Mouse (Mus musculus): ENCODE results near the gene Adarb1. TPM values are rescaled to one million over a fixed set of nuclear protein-coding genes. Genes with fewer than 3 reads are reported as not detected.
"Not testable (repeated sequence)": the region's sequence is repeated elsewhere in the genome, so short reads cannot be mapped to it uniquely, and the experiment has no call there.

The Adarb1 gene
- polyA plus RNA-seq, 1 experiment from 2014 or later = 20.6 TPM

- WGBS = 17% methylated on average over 6 of the region's 6 CpGs
Measured at GRCm38 (mm10) chr10:77282822-77283221, 135.2 kb downstream of the Adarb1 start.

DNA sequence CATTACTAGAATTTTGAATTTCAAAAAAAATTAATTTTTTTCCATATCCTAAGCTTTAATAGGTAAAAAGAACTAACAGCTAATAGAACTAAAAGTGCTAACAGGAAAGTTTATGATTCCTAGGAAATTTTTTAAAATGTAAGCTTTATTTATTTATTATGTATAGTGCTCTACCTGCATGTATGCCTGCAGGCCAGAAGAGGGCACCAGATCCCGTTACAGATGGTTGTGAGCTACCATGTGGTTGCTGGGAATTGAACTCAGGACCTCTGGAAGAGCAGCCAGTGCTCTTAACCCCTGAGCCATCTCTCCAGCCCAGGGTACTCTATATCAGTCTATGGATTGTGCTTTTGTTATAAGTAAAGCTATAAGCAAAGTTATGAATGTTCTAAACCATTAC, 136.0 kb downstream of the Adarb1 start:
- not testable (repeated sequence) for H3K4me1 ChIP-seq (ENCODE audit: control insufficient read depth, insufficient read depth, low read depth, low read length); H3K27ac ChIP-seq (ENCODE audit: low read depth, low read length); H3K4me3 ChIP-seq (ENCODE audit: low read length); H3K9ac ChIP-seq (ENCODE audit: low read depth, low read length); H3K36me3 ChIP-seq (ENCODE audit: control insufficient read depth, insufficient read depth, low read length); H3K9me3 ChIP-seq (ENCODE audit: control insufficient read depth, low read length); H3K4me2 ChIP-seq (ENCODE audit: low read length); ATAC-seq; H3K27me3 ChIP-seq (replicated peaks; ENCODE audit: control insufficient read depth, insufficient read depth, low read length)
- 85% methylated on average over 1 of the region's 1 CpGs for WGBS

More at GRCm38 (mm10) chr10:77282822-77283221, 135.2 kb downstream of the Adarb1 start:
- H3K4me2 ChIP-seq (ENCODE audit: low read length) = no peak overlapping the region
- H3K36me3 ChIP-seq (ENCODE audit: control insufficient read depth, insufficient read depth, low read length) = no peaks in the 10 kb centered on the region
- ATAC-seq = peak; percentile 48; the same call in 1 of the 2 replicates
- H3K9me3 ChIP-seq (ENCODE audit: control insufficient read depth, low read length) = no peaks in the 10 kb centered on the region
- H3K9ac ChIP-seq (ENCODE audit: low read depth, low read length) = no peak overlapping the region
- no peaks in the 10 kb centered on the region for H3K27me3 ChIP-seq (replicated peaks; ENCODE audit: control insufficient read depth, insufficient read depth, low read length)
- no peak overlapping the region for H3K4me3 ChIP-seq (ENCODE audit: low read length)
- no peaks in the 10 kb centered on the region for H3K4me1 ChIP-seq (ENCODE audit: control insufficient read depth, insufficient read depth, low read depth, low read length)
- no peak overlapping the region for H3K27ac ChIP-seq (ENCODE audit: low read depth, low read length)

- no peak overlapping the region for H3K4me3 ChIP-seq (ENCODE audit: low read length)
- H3K27me3 ChIP-seq (replicated peaks; ENCODE audit: control insufficient read depth, insufficient read depth, low read length) = no peaks in the 10 kb centered on the region
- no peak overlapping the region for H3K9ac ChIP-seq (ENCODE audit: low read depth, low read length)
- H3K9me3 ChIP-seq (ENCODE audit: control insufficient read depth, low read length) = no peaks in the 10 kb centered on the region
- no peaks in the 10 kb centered on the region; the same call in 1 of the 2 replicates for H3K4me1 ChIP-seq (ENCODE audit: control insufficient read depth, insufficient read depth, low read depth, low read length)
- ATAC-seq = peak; percentile 19; the same call in 1 of the 2 replicates
- no peak overlapping the region for H3K4me2 ChIP-seq (ENCODE audit: low read length)
- H3K27ac ChIP-seq (ENCODE audit: low read depth, low read length) = no peak overlapping the region
- H3K36me3 ChIP-seq (ENCODE audit: control insufficient read depth, insufficient read depth, low read length) = peaks cover 7% of the 10 kb centered on the region
Measured at GRCm38 (mm10) chr10:77273798-77274197, 144.3 kb downstream of the Adarb1 start.

DNA sequence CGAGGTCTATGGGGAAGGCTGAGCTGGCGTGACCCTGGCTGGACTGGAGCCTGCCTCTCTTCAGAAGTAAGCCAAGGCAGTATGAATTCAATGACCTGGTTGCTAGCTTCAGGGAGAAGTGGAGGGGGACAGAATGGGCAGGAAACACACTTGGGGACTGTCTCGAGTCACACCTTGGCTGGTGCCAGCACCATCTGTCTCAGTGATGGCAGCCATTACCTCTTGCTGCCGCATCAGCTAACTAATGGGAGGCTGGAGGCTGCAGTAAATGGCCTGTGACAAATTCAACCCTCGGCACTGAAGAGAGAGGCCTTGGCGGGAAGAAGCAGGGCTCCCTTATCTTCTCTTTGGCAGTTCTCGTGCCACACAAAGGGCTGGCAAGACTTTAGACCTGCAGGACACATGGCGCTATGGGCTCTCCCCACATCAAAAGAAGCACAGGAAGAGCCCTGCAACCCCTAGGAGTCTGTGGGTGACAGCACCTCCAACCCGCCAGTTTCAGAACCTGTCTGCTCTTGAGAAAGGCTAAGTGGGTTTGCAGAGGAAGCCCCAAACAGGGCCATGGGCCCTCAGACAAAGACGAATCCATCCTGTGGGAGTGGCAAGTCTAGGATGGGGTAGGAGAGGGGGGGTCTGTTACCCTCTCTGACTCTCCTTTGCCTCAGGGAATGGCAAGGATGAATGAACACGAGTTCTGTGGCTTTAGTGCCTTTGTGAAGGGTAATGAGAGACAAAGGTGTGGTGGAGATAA, 144.9 kb downstream of the Adarb1 start:
- WGBS = 50% methylated on average over 11 of the region's 11 CpGs
- Histone ChIP-seq H3K27ac (ENCODE audit: low read depth, low read length) (peak overlapping the region; percentile 27; the same call in 1 of the 2 replicates), H3K4me2 (ENCODE audit: low read length) (no peak overlapping the region), H3K4me1 (ENCODE audit: control insufficient read depth, insufficient read depth, low read depth, low read length) (no peaks in the 10 kb centered on the region; the same call in 1 of the 2 replicates), H3K27me3 (replicated peaks; ENCODE audit: control insufficient read depth, insufficient read depth, low read length) (no peaks in the 10 kb centered on the region), H3K4me3 (ENCODE audit: low read length) (no peak overlapping the region), H3K36me3 (ENCODE audit: control insufficient read depth, insufficient read depth, low read length) (peaks cover 12% of the 10 kb centered on the region), H3K9me3 (ENCODE audit: control insufficient read depth, low read length) (no peaks in the 10 kb centered on the region), H3K9ac (ENCODE audit: low read depth, low read length) (no peak overlapping the region)
- peak; percentile 52 for ATAC-seq

GRCm38 (mm10) chr10:77269129-77269528, 148.9 kb downstream of the Adarb1 start:
- 84% methylated on average over 7 of the region's 7 CpGs for WGBS
- H3K4me2 ChIP-seq (ENCODE audit: low read length) = no peak overlapping the region
- H3K9ac ChIP-seq (ENCODE audit: low read depth, low read length) = no peak overlapping the region; the same call in 1 of the 2 replicates
- no peaks in the 10 kb centered on the region for H3K27me3 ChIP-seq (replicated peaks; ENCODE audit: control insufficient read depth, insufficient read depth, low read length)
- H3K27ac ChIP-seq (ENCODE audit: low read depth, low read length) = no peak overlapping the region
- no peak for ATAC-seq
- H3K4me1 ChIP-seq (ENCODE audit: control insufficient read depth, insufficient read depth, low read depth, low read length) = no peaks in the 10 kb centered on the region; the same call in 1 of the 2 replicates
- no peak overlapping the region for H3K4me3 ChIP-seq (ENCODE audit: low read length)
- H3K9me3 ChIP-seq (ENCODE audit: control insufficient read depth, low read length) = no peaks in the 10 kb centered on the region
- peaks cover 46% of the 10 kb centered on the region for H3K36me3 ChIP-seq (ENCODE audit: control insufficient read depth, insufficient read depth, low read length)

GRCm38 (mm10) chr10:77267027-77267426, 151.0 kb downstream of the Adarb1 start:
- H3K36me3 ChIP-seq (ENCODE audit: control insufficient read depth, insufficient read depth, low read length) = peaks cover 50% of the 10 kb centered on the region
- ATAC-seq = no peak

DNA sequence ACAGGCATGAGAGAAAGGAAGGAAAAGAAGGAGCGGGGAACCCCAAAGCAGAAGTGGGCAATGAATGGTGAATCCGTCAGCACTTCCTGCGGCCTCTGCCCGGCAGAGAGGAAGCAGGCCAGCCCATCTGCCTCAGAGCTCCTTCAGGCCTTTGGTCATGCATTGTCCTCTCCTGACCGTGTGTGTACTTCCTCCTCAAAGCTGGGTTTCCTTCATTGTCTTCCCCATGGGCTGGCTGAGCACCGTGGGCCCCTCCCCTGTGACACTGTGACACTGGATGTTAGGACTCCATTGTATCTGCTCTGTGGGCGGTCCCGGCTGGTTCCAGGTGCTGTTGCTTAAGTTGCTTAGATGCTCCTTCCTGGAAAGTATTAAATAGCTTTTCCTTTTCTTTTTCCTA, 151.8 kb downstream of the Adarb1 start:
- 64% methylated on average over 8 of the region's 8 CpGs for WGBS
- no peak overlapping the region for H3K4me3 ChIP-seq (ENCODE audit: low read length)

More at GRCm38 (mm10) chr10:77267027-77267426, 151.0 kb downstream of the Adarb1 start:
- 96% methylated on average over 14 of the region's 14 CpGs for WGBS
- H3K9me3 ChIP-seq (ENCODE audit: control insufficient read depth, low read length) = no peaks in the 10 kb centered on the region
- no peak overlapping the region for H3K4me2 ChIP-seq (ENCODE audit: low read length)
- H3K4me1 ChIP-seq (ENCODE audit: control insufficient read depth, insufficient read depth, low read depth, low read length) = no peaks in the 10 kb centered on the region
- H3K27ac ChIP-seq (ENCODE audit: low read depth, low read length) = no peak overlapping the region
- no peak overlapping the region for H3K9ac ChIP-seq (ENCODE audit: low read depth, low read length)
- no peaks in the 10 kb centered on the region for H3K27me3 ChIP-seq (replicated peaks; ENCODE audit: control insufficient read depth, insufficient read depth, low read length)
- H3K4me3 ChIP-seq (ENCODE audit: low read length) = no peak overlapping the region

DNA sequence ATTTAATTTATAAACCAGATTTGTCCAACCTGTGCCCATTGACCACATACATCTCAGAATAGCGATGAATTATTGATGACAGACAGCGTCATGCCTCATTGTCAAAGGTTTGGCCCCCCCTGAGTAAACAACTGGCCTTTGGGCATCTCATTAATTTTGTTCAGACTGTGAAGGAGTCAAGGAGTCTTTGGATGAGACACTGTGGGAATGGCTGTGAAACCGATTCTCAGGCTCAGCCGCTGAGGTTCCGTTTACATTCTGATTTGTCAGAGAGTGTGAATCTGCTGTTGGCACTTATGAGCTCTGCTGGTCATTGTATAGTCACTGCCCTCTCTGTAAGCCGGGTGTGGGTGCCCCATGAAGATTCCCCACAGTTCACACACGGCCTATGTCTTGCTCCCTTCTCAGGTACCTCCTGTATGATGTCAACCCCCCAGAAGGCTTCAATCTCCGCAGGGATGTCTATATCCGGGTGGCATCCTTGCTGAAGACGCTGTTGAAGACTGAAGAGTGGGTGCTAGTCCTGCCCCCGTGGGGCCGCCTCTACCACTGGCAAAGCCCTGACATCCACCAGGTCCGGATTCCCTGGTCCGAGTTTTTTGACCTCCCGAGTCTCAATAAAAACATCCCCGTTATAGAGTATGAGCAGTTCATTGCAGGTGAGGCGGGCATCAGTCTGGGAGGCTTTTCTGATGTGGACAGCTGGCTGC, 157.7 kb downstream of the Adarb1 start:
- Histone ChIP-seq H3K27ac (ENCODE audit: low read depth, low read length) (no peak overlapping the region), H3K4me3 (ENCODE audit: low read length) (peak overlapping the region; percentile 88), H3K9ac (ENCODE audit: low read depth, low read length) (peak overlapping the region; percentile 27; the same call in 1 of the 2 replicates), H3K36me3 (ENCODE audit: control insufficient read depth, insufficient read depth, low read length) (peaks cover 20% of the 10 kb centered on the region), H3K4me1 (ENCODE audit: control insufficient read depth, insufficient read depth, low read depth, low read length) (peaks cover 13% of the 10 kb centered on the region), H3K4me2 (ENCODE audit: low read length) (peak overlapping the region; percentile 71), H3K27me3 (replicated peaks; ENCODE audit: control insufficient read depth, insufficient read depth, low read length) (no peaks in the 10 kb centered on the region), H3K9me3 (ENCODE audit: control insufficient read depth, low read length) (no peaks in the 10 kb centered on the region)
- 79% methylated on average over 17 of the region's 17 CpGs for WGBS
- no peak for ATAC-seq

More for the DNA sequence above, 151.8 kb downstream of the Adarb1 start:
- no peak for ATAC-seq
- Histone ChIP-seq H3K27ac (ENCODE audit: low read depth, low read length) (no peak overlapping the region), H3K4me1 (ENCODE audit: control insufficient read depth, insufficient read depth, low read depth, low read length) (no peaks in the 10 kb centered on the region), H3K36me3 (ENCODE audit: control insufficient read depth, insufficient read depth, low read length) (peaks cover 54% of the 10 kb centered on the region), H3K4me2 (ENCODE audit: low read length) (no peak overlapping the region), H3K27me3 (replicated peaks; ENCODE audit: control insufficient read depth, insufficient read depth, low read length) (no peaks in the 10 kb centered on the region), H3K9ac (ENCODE audit: low read depth, low read length) (no peak overlapping the region), H3K9me3 (ENCODE audit: control insufficient read depth, low read length) (no peaks in the 10 kb centered on the region)

All from hindbrain, embryonic 16.5 days (tissue).